Mouse (Mus musculus) retina, adult 2 months (tissue): ENCODE data around the gene Eme1.
"Not testable (repeated sequence)": the region's sequence is repeated elsewhere in the genome, so short reads cannot be mapped to it uniquely, and the experiment has no call there.

Experiments
- DNase-seq: peaks from one replicate; pipeline ENCODE4 v3.0.0-alpha.2; 2012; ENCODE audit warnings: low read depth, low spot score

Gene Eme1

DNA sequence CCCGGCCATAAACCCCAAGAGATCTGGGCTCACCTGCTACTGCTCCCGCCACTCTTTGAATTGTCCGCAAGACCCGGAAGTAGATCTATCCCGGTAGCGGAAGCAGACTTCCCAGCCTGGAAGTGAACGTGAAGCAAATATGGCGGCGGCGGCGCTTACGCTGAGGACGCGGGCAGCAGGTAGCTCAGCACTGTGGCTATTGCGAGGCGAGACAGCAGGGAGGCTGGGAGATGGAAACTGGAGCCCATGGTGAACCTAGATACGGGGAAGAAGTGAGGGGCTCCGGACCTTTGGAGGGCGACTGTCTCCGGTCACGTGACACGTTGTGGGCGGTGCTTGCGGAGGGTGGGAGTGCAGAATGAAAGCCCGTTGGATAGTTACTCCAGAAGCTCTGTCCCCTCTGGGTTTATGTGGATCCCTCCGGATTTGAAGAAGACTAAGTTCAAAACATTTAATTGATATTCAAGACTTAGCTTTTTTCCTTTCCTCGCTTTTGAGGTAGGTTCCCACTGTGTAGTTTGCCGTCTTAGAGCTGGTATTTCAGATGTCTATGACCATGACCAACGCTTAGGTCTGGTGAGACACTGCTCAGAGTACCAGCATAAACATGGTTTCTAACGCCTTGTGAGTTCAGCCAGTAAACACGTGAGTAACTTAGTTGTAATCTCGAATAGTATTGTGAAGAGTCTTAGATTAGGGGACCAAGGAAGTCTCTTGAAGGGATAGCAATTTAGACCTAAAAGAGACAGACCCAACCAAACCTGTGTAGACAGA lies at the start of gene Eme1, which contains the start of gene Mrpl27:
TSS of gene Eme1 (minus strand) at position 302 of the 774 bp plus-strand sequence.
TSS of gene Mrpl27 (plus strand) at position 105 of the 774 bp plus-strand sequence.
- peak; percentile 74 for DNase-seq

GRCm38 (mm10) chr11:94702216-94702610 lies 48.4 kb upstream of the Eme1 start:
- no peak for DNase-seq

- no peak for DNase-seq
Measured at GRCm38 (mm10) chr11:94701401-94702215, 47.8 kb upstream of the Eme1 start.

- DNase-seq, result no peak
Measured at GRCm38 (mm10) chr11:94699399-94699798, 45.6 kb upstream of the Eme1 start.

- no peak for DNase-seq
Measured at GRCm38 (mm10) chr11:94697703-94698464, 44.1 kb upstream of the Eme1 start.

- DNase-seq, result no peak
Measured at GRCm38 (mm10) chr11:94697140-94697539, 43.4 kb upstream of the Eme1 start.

GRCm38 (mm10) chr11:94695508-94695907 lies 41.7 kb upstream of the Eme1 start:
- no peak for DNase-seq

DNA sequence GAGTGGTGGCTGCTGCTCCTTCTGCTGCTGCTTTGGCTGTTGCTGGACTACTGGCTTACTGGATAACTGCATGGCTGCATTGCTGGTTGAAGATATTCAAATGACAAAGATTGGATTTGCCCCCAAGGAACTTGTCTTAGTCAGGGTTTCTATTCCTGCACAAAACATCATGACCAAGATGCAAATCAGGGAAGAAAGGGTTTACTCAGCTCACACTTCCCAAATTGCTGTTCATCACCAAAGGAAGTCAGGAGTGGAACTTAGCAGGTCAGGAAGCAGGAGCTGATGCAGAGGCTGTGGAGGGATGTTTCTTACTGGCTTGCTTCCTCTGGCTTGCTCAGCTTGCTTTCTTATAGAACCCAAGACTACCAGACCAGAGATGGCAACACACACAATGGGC lies 38.7 kb upstream of the Eme1 start:
- DNase-seq, result not testable (repeated sequence)

DNA sequence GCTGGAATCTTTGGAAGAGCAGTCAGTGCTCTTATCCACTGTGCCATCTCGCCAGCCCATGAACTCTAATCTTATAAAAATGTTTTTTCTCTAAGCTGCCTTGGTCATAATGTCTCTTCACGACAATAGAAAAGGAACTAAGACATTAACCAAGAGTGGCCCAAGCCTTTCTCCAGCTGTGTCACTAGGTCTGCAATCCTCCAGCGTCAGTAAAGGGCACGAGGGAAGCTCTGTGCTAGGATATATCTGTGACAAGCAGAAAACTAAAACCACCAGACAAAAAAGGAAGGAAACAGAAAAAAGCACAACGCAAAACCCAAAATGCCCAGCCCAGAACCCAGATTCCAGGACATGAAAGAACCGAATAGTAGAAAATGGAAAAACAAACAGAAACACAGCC lies 33.4 kb upstream of the Eme1 start:
- no peak for DNase-seq

DNA sequence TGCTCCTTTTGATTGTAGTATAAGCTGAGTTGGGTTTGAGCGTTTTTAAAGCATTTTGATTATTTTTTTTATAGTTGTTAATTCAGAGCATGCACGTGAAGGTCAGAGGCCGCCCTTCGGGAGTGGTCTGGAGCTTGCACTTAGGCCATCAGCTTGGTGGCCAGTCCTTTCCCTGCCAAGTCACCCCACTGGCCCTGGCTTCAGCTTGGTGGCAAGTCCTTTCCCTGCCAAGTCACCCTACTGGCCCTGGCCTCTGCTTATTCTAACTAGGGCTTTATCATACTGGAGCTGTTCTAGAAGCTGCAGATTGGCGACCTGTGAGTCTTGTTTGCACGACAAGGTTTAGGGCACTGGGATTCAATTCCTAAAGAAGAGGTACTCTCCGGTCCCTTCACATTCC lies 28.7 kb upstream of the Eme1 start:
- no peak for DNase-seq

DNA sequence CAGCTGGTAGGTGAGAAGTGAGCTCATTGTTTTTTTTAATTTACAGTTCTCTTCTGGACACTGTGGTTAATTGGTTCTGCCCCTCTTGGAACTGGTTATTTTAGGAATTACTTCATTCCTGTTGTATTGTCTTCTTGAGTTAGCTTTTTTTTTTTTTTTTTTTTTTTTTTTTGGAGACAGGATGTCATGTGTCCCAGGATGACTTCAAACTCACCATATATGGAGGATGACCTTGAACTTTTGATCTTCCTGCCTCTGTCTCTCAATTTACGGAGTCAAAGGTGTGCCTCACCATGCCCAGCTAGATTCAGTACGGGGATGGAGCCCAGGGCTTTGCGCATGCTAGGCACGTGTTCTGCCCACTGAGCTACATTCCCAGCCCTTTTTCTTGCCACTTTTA lies 27.9 kb upstream of the Eme1 start:
- DNase-seq, result no peak

GRCm38 (mm10) chr11:94680639-94681038 lies 26.9 kb upstream of the Eme1 start:
- no peak for DNase-seq

- no peak for DNase-seq
Measured at GRCm38 (mm10) chr11:94677607-94678145, 23.9 kb upstream of the Eme1 start.

DNA sequence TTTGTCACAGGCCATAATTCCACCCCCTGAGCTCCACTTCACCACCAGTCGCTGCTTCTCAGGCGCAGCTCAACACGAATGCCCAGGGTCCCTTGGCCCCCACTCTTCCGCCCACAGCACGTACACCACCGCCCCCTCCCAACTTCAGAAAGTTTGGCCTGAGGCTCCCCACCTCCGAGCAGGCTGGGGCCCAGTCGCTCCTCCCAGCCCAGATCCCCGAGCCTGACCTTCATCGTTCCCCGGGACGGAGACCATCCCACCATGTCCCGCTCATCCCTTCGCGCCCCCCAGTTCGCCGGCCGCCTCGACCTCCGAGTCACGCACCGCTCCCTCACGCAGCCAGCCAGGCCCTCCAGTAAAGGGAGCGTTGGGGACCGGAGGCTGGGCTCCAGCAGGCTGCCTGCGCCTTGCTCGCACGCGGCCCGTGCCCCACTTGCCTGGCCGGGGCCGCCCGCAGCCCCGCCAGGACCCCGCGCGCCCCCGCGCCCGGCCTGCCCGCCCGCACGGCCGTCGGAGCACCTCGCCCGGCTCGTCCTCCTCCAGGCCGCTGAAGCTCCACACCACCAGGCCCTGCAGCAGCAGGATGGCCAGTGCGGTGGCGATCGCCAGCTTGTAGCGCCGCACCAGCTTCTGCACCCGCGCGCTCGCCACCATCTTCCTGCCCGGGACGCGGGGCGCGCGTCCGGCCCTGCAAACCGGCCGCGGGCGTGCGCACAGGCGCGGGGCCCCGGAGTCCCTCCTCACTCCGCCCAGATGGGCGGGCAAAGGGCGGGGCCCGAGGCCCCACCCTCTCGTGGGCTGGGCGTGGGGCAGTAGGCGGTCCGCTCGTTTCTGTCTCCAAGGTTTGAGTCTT lies 23.2 kb upstream of the Eme1 start, which contains the start of gene Xylt2:
TSS of gene Xylt2 (minus strand) at position 762 of the 853 bp plus-strand sequence.
- DNase-seq, result peak; percentile 75

DNA sequence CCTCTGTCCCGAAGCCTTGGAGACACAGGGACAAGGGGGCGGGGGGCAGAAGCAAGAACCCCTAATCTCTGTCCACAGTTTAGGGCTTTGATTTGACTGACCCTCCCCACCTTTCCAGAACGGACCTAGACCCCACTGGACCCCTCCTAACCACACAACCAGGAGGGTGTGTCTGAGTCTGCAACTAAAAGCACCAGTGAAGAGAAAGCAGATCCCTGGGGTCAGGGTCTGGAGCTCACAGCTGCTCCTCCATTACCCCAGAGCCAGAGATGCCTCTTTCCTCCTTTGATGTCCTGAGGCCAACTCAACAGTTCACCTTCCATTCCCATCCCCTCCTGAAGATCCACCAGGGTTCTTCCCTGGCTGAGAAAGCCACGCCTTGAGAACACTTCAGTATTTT lies 22.5 kb upstream of the Eme1 start:
- no peak for DNase-seq

DNA sequence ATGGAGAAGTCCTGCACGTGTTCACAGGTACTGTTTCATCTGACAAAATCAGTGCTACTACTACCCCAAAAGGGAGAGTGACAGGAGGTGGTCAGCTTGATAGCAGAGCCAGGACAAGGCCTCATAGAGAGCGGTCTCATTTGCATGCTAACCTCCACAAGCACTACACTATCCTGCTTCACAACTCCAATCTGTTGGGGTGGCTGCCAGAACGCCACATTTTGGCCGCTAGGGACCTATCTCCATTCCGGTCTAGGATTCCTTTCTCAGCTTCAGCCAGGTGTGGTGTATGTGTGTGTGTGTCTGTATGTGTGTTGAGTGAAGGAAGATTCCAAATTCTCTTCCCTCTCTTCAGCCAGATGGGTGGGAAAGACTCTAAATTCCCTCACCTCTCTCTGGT lies 21.7 kb upstream of the Eme1 start:
- no peak for DNase-seq

GRCm38 (mm10) chr11:94674984-94675383 lies 21.2 kb upstream of the Eme1 start:
- no peak for DNase-seq

- no peak for DNase-seq
Measured at GRCm38 (mm10) chr11:94665281-94665680, 11.5 kb upstream of the Eme1 start.

DNA sequence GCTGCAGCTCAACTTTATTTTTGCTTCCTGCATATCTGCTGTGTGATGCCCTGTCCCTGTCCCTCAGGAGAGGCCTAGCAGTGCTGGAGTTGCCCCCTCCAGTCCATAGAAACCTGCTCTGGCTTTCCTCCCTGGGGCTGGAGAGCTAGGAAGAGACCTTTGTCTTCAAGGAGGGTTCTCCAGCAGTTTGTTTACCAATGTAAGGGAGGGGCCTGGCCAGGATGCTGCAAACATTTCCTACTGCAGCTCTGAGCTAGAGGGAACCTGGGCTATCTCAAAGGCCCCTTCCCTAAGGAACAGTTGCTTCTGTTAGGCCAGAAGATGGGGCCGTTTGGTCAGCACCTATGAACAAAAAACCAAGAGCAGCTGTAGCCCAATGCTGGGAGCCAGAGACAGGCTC lies 7.6 kb upstream of the Eme1 start:
- no peak for DNase-seq

GRCm38 (mm10) chr11:94652973-94653372 lies 791 bp downstream of the Eme1 start:
- no peak for DNase-seq

GRCm38 (mm10) chr11:94651241-94651640 lies 2.5 kb downstream of the Eme1 start:
- DNase-seq, result not testable (repeated sequence)
